Mouse (Mus musculus): ENCODE measurements around the gene Rnf5.

- TF ChIP-seq CTCF (IDR thresholded peaks at IDR 0.05; ENCODE audit: borderline replicate concordance, insufficient read depth, low read length): no peak
- TF ChIP-seq POLR2A (IDR thresholded peaks at IDR 0.05; ENCODE audit: low read depth, low read length): no peak
Measured at GRCm38 (mm10) chr17:34611050-34611449, 7.6 kb upstream of the Rnf5 start.

All from embryonic fibroblast, embryonic 13.5 days (primary cell).